17 mouse cellular contexts compared by ENCODE assay signal in genomic region chr5:133175636-133176035, GRCm38 (mm10).
A peak's percentile ranks its signal among the peaks of the same experiment; 100 is the strongest.
DNase-seq lines count a peak whose midpoint lies in the region; ATAC-seq and TF ChIP-seq lines count a peak whose summit lies in the region.
"Had no signal": no experiment of that assay in that cellular context is flagged by ENCODE, and none has a peak within 500 bp of the region (broad histone marks: within the 10 kb centered on the region; RNA-seq: fewer than 3 reads in every experiment).

No protein-coding gene starts in this region.

- intact Hi-C loops in left cerebral cortex, postnatal 4 days (cut with DNase I), result no loop called here

- H3K36me3 ChIP-seq in forebrain, embryonic 14.5 days (ENCODE audit: control insufficient read depth, insufficient read depth, low read length), result no peaks in the 10 kb centered on the region
- no peaks in the 10 kb centered on the region for H3K36me3 ChIP-seq in forebrain, embryonic 10.5 days (replicated peaks)
- H3K36me3 ChIP-seq in lung, postnatal 0 days (ENCODE audit: insufficient read depth, low read length), result no peaks in the 10 kb centered on the region
- H3K36me3 ChIP-seq: limb, embryonic 10.5 days; liver, embryonic 13.5 days; midbrain, embryonic 12.5 days had no signal

- no peak overlapping the region for H3K27ac ChIP-seq in forebrain, embryonic 14.5 days (ENCODE audit: low read depth, low read length)
- no peak overlapping the region for H3K27ac ChIP-seq in forebrain, embryonic 10.5 days
- no peak overlapping the region for H3K27ac ChIP-seq in lung, postnatal 0 days (ENCODE audit: low read length)
- H3K27ac ChIP-seq: limb, embryonic 10.5 days; liver, embryonic 13.5 days; midbrain, embryonic 12.5 days had no signal

- H3K4me1 ChIP-seq in forebrain, embryonic 14.5 days (ENCODE audit: control insufficient read depth, insufficient read depth, low read length), result peaks cover 8% of the 10 kb centered on the region
- 0 out of 2 replicates have a peak, but pooled peaks cover 6% of the 10 kb centered on the region for H3K4me1 ChIP-seq in forebrain, embryonic 10.5 days
- 0 out of 2 replicates have a peak, but pooled peaks cover 3% of the 10 kb centered on the region for H3K4me1 ChIP-seq in lung, postnatal 0 days (ENCODE audit: insufficient read depth, low read depth, low read length)
- H3K4me1 ChIP-seq: liver, embryonic 13.5 days; midbrain, embryonic 12.5 days had no signal

- peak; percentile 73 for DNase-seq in forebrain, embryonic 14.5 days (ENCODE audit: low spot score)
- DNase-seq in forebrain, embryonic 10.5 days (ENCODE audit: extremely low spot score, low spot score), result no peak
- DNase-seq in brain, embryonic 14.5 days (ENCODE audit: low read depth), result peak; percentile 88
- DNase-seq in frontal cortex, postnatal 25 days (ENCODE audit: low spot score in 2 of 2), result peak; percentile 15 to 21
- DNase-seq in left cerebral cortex, postnatal 4 days, result peak; percentile 61
- DNase-seq in lung, postnatal 0 days (ENCODE audit: low spot score), result no peak
- no peak for DNase-seq in thymus, postnatal 0 days (ENCODE audit: low spot score)
- DNase-seq in testis, postnatal 14 days (ENCODE audit: low spot score), result no peak
- DNase-seq: B cell, adult 2 months; cerebellum, adult 11 months; gastrocnemius, postnatal 25 days; kidney, postnatal 25 days; liver, embryonic 13.5 days; spleen, adult 18-20 months had no signal

- H3K27me3 ChIP-seq in forebrain, embryonic 14.5 days (replicated peaks; ENCODE audit: control insufficient read depth, insufficient read depth, low read length), result no peaks in the 10 kb centered on the region
- no peaks in the 10 kb centered on the region for H3K27me3 ChIP-seq in forebrain, embryonic 10.5 days (ENCODE audit: poor library complexity, severe bottlenecking)
- H3K27me3 ChIP-seq in lung, postnatal 0 days (replicated peaks; ENCODE audit: insufficient read depth, low read length), result no peaks in the 10 kb centered on the region
- H3K27me3 ChIP-seq: liver, embryonic 13.5 days; midbrain, embryonic 12.5 days had no signal

- TF ChIP-seq POLR2A in brain, embryonic 14.5 days (IDR thresholded peaks at IDR 0.05; ENCODE audit: borderline replicate concordance, extremely low read depth, insufficient read depth, insufficient read length, poor library complexity, severe bottlenecking), result no peak

- H3K9me3 ChIP-seq in forebrain, embryonic 14.5 days (replicated peaks; ENCODE audit: control insufficient read depth, low read length), result no peaks in the 10 kb centered on the region
- no peaks in the 10 kb centered on the region for H3K9me3 ChIP-seq in forebrain, embryonic 10.5 days
- no peaks in the 10 kb centered on the region for H3K9me3 ChIP-seq in lung, postnatal 0 days (ENCODE audit: low read length)
- H3K9me3 ChIP-seq: limb, embryonic 10.5 days; liver, embryonic 13.5 days; midbrain, embryonic 12.5 days had no signal

- H3K4me3 ChIP-seq in forebrain, embryonic 14.5 days (ENCODE audit: low read depth, low read length), result no peak overlapping the region
- no peak overlapping the region for H3K4me3 ChIP-seq in forebrain, embryonic 10.5 days
- no peak overlapping the region for H3K4me3 ChIP-seq in lung, postnatal 0 days (ENCODE audit: low read depth, low read length)
- H3K4me3 ChIP-seq: limb, embryonic 10.5 days; liver, embryonic 13.5 days; midbrain, embryonic 12.5 days had no signal

- TF ChIP-seq CTCF in brain, embryonic 14.5 days (IDR thresholded peaks at IDR 0.05; ENCODE audit: borderline replicate concordance, extremely low read depth, insufficient read depth, insufficient read length), result no peak
- no peak for TF ChIP-seq CTCF in lung, postnatal 0 days (IDR thresholded peaks at IDR 0.05)

- no peak overlapping the region for H3K4me2 ChIP-seq in forebrain, embryonic 14.5 days (ENCODE audit: low read length)
- no peak overlapping the region for H3K4me2 ChIP-seq in lung, postnatal 0 days (replicated peaks; ENCODE audit: low read depth, low read length)
- H3K4me2 ChIP-seq: liver, embryonic 13.5 days; midbrain, embryonic 12.5 days had no signal

- peak; percentile 69 for ATAC-seq in forebrain, embryonic 14.5 days
- no peak for ATAC-seq in lung, postnatal 0 days
- ATAC-seq: intestine, postnatal 0 days had no signal

- no peak overlapping the region for H3K9ac ChIP-seq in forebrain, embryonic 14.5 days (ENCODE audit: low read length)
- no peak overlapping the region for H3K9ac ChIP-seq in lung, postnatal 0 days (replicated peaks; ENCODE audit: low read depth)
- H3K9ac ChIP-seq: liver, embryonic 13.5 days; midbrain, embryonic 12.5 days had no signal

- 62% methylated on average over 6 of the region's 6 CpGs for WGBS in forebrain, embryonic 14.5 days
- 93% methylated on average over 6 of the region's 6 CpGs for WGBS in forebrain, embryonic 10.5 days
- WGBS in lung, postnatal 0 days, result 82% methylated on average over 6 of the region's 6 CpGs

- no peak for TF ChIP-seq EP300 in lung, postnatal 0 days (IDR thresholded peaks at IDR 0.05)

Comparison
In these comparisons a context has a peak if more than half of its experiments do, and no peak if none do; other contexts are left out.
1. DNase-seq: peak in forebrain, embryonic 14.5 days (single experiment), brain, embryonic 14.5 days (single experiment), frontal cortex, postnatal 25 days (2 of 2) and left cerebral cortex, postnatal 4 days (single experiment); none in forebrain, embryonic 10.5 days (single experiment), lung, postnatal 0 days (single experiment), thymus, postnatal 0 days (single experiment) and testis, postnatal 14 days (single experiment).